Mouse (Mus musculus) inflammation-experienced regulatory T-cells, adult 16 weeks (primary cell): Measurements from ENCODE around the gene Poldip2. TPM values are rescaled to one million over a fixed set of nuclear protein-coding genes. Genes with fewer than 3 reads are reported as not detected.

Source experiments
- polyA plus RNA-seq: library from polyadenylated mRNA; unstranded; fragments of 100-300 nt; shearing (Covaris generic); gene quantifications from one replicate; pipeline ENCODE4 v1.2.1, GENCODE M21; 2017

The Poldip2 gene
- 41.5 TPM for polyA plus RNA-seq

DNA sequence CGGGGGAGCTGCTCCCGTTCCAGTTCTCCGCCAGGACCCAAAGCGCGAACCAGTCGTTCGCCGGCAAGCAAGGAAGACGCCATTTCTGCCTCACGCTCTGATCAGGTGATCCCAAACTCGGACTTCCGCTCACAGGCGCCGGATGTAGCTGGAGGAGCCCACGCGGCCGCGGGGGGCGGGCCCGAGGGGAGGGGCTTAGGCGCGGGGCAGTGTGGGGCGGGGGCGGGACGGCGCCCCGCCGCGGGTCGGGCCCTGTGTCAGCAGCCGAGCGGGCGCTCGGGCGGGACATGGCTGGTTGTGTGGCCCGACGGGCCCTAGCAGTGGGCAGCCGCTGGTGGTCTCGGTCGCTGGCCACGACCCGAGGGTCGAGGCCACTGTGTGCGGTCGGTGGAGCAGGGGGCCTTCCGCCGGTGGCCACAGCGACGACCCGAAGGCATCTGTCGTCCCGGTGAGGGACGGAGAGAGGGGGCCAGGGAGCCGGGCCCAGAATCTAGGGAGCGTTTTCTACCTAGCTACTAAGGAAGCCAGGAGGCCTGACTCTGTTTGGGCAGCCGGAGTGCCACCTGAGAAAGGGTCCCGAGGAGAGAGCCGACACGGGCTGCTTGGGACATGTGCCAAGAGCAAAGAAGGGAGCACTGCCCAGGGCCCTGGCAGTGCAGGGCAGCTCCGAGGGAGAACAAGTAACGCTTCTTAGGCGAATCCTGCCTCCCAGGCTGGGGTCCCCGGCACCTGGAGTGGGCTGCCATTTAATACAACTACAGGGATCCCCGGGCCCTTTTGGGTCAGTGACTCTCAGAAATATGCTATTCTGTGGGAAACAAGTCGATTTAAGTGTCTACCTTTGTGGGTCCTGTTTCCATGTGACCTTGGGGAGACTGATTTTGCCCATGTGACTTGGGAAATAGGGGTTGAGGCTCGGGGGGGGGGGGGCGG, at the start of gene Poldip2, which contains the start of gene Tmem199:
TSS of gene Poldip2 (plus strand) at position 169 of the 933 bp plus-strand sequence.
TSS of gene Tmem199 (minus strand) at position 148 of the 933 bp plus-strand sequence.

DNA sequence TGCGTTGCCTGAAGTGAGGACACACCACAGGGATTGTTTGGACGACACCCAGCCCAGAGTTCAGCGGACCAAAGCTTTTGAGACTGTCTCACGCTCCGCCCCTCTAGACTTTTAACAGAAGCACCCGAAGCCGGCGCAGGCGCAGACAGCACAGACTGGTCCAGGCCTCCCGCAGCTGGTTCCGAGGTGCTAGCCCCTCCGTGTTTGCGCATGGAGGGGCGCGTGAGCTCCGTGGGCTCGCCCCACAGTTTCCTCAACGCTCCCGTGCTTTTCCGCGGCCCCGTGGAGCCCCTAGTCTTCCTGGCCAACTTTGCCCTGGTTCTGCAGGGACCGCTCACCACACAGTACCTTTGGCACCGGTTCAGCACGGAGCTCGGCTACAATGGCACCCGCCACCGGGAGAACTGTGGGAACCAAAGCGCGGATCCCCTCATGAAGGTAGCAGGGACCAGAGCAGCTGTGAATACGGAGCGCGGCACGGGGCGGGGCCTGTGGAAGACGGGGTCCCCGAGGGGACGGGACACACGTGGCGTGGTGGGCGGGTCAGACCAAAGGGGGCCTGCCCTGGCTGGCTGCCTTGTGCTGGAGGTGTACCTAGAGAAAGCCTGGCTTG, 46.3 kb upstream of the Poldip2 start, which contains the start of gene Slc46a1:
TSS of gene Slc46a1 (plus strand) at position 130 of the 613 bp plus-strand sequence.

DNA sequence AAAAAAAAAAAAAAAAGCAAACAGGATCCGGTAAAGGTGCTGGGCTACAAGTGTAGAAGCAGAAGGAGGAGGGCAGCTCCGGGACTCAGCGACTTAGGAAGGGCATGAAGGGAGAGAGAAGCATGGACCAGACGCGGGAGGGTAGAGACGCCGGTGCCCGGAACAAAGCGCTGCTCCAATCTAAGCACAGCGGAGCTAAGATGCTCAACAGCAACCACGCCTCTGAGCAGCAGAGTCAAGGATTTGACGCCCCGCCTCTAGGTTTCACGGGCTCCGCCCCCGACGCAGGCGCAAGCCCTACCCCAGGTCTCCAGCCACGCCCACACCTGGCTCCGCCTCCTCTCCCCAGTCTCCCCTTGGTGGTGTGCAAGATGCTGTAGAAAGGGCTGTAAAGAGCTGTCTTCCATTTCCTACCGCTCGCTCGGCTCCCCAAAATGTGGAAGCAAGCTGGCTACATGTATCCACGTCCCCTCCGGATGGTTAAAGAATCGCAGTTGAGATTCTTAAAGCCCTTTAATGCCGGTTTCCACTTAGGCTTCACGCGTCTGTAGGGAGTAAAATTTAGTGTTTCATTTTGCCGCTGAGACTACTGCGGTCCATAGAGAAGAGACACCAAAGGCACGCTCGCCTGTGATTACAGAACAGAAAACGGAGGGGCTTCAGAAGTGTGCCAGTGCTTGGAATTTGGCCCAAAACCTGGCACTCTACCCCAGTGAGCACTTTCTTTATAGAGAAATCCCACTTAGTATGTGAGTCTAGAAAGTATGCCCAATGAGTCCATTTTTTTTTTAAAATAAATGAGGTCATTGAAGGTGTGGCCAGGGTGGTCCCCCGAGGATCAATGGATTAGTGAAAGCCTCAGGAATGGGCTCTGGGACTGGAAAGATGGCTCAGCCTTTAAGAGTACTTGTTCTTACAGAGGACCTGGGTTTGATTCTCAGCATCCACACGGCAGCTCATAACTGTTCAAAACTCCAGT, 14.2 kb upstream of the Poldip2 start, which contains the start of gene Sarm1:
TSS of gene Sarm1 (minus strand) at position 211 of the 979 bp plus-strand sequence.

GRCm38 (mm10) chr11:78499004-78499403, 13.0 kb upstream of the Poldip2 start, which contains the start of gene Vtn:
Vtn (plus strand) TSS chr11:78499091.

DNA sequence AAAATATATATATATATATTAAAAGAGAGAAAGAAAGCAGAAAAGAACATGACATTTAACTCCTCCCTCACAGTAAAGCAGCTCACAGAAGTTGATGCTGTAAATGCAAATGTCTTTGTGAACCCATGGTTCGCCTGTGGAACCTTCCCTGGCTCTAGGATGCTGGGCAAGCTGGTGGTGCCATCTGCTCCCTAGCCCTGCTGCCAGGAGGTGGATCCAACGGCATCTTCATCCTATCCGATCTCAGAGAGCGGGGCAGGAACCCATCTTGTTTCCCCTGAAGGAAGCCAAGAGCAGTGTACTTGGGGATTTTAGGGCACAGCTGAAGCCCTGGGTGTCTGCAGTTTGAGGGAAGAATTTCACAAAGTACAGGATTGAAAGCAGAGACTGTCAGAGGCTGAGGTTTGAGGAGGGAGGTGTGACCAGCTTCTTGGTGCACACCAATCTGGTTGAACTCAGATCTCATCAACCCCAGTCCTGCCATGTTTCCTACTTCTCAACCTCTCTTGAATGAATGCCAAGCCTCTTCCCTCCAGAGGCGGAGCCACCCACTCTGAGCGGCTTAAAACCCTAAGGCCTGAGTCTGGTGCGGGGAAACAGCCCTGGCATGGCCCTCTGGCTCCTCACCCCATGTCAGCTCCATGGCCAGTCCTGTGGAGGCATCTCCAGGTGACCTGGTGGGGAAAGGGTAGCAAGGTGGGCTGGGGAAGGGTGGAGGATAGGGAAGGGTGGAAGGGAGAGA, 8.9 kb upstream of the Poldip2 start, which contains the start of gene Sebox:
TSS of gene Sebox (plus strand) at position 539 of the 742 bp plus-strand sequence.

DNA sequence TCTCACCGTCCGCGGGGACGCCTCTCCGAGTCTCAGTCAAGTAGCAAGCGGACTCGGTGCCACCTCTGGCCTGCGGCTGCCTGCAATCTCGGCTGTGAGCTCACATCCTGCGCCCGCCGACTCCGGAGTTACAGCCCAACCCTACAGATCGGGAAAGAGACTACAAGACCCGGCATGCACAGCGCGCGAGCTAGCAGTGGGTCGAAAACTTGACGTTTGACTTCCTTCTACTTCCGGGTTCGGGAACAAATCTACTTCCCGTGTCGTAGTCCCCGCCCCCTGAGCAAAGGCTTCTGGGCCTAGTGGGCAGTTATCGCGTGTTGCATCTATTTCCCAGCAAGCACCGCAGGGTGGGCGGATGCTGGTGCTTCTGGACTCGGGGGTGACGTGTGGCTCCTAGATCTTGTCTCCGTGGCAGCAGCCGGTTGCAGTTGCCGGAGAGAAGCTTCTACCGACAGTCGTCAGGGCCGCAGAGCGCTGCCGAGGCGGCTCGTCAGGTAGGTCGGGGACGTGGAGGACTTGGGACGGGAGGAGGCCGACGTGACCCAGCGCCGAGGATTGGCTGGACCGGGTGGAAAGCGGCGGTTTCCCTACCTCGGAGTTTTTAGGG, 24.2 kb downstream of the Poldip2 start, which contains the start of the genes Tnfaip1 and Ift20:
TSS of gene Tnfaip1 (minus strand) at position 253 of the 610 bp plus-strand sequence.
TSS of gene Ift20 (plus strand) at position 282 of the 610 bp plus-strand sequence.

GRCm38 (mm10) chr11:78550168-78551058, 38.4 kb downstream of the Poldip2 start, which contains the start of gene Tmem97:
Tmem97 (minus strand) TSS chr11:78550777.

Other genes starting within 250 kb of the Poldip2 start
- gene BC030499, start 221.4 kb upstream of the Poldip2 start, polyA plus RNA-seq: 0.30 TPM
- 2.6 TPM for gene Spag5, start 210.7 kb upstream of the Poldip2 start, polyA plus RNA-seq
- gene Aldoc, start 189.2 kb upstream of the Poldip2 start, polyA plus RNA-seq: 13.5 TPM
- gene Pigs, start 183.8 kb upstream of the Poldip2 start, polyA plus RNA-seq: 148 TPM
- gene Unc119, start 168.7 kb upstream of the Poldip2 start, polyA plus RNA-seq: 33.6 TPM
- gene Foxn1, start 125.6 kb upstream of the Poldip2 start, polyA plus RNA-seq: not detected
- not detected for gene Slc13a2, start 90.0 kb upstream of the Poldip2 start, polyA plus RNA-seq
- 2.4 TPM for gene Slc46a1, start 46.5 kb upstream of the Poldip2 start, polyA plus RNA-seq
- gene Sarm1, start 14.4 kb upstream of the Poldip2 start, polyA plus RNA-seq: 2.2 TPM
- not detected for gene Vtn, start 13.1 kb upstream of the Poldip2 start, polyA plus RNA-seq
- gene Sebox, start 8.7 kb upstream of the Poldip2 start, polyA plus RNA-seq: not detected
- 50.4 TPM for gene Tmem199, start within 50 bp of the Poldip2 start, polyA plus RNA-seq
- 25.7 TPM for gene Tnfaip1, start 24.1 kb downstream of the Poldip2 start, polyA plus RNA-seq
- gene Ift20, start 24.2 kb downstream of the Poldip2 start, polyA plus RNA-seq: 122 TPM
- 14.1 TPM for gene Tmem97, start 38.6 kb downstream of the Poldip2 start, polyA plus RNA-seq
- gene Nlk, start 185.2 kb downstream of the Poldip2 start, polyA plus RNA-seq: 12.2 TPM
- gene Ccnq, start 239.5 kb downstream of the Poldip2 start, polyA plus RNA-seq: 43.2 TPM